Mouse (Mus musculus): ENCODE data around the gene Gm13277.

DNA sequence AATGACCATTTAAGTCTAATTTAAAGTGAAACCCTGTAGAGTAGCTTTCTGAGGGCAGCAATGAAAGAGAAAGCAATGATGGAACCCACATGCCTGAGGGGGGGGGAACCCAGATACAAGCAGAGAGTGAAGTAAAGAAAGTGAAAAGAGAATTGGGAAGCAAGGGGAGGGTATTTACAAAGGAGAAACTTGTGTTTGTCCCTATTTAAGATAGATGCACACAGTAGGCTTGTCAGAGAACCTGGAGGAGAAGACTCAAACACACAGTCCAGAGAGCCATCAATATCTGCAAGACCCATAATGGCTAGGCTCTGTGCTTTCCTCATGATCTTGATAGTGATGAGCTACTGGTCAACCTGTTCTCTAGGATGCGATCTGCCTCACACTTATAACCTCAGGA, 31.2 kb downstream of the Gm13277 start, which contains the start of gene Ifna11:
- TF ChIP-seq CTCF (IDR thresholded peaks at IDR 0.05; ENCODE audit: borderline replicate concordance, insufficient read depth, low read length) (no peak), POLR2A (IDR thresholded peaks at IDR 0.05; ENCODE audit: low read depth, low read length) (no peak)
